Mouse (Mus musculus): ENCODE measurements around the gene Wdr70.

Wdr70 gene

DNA sequence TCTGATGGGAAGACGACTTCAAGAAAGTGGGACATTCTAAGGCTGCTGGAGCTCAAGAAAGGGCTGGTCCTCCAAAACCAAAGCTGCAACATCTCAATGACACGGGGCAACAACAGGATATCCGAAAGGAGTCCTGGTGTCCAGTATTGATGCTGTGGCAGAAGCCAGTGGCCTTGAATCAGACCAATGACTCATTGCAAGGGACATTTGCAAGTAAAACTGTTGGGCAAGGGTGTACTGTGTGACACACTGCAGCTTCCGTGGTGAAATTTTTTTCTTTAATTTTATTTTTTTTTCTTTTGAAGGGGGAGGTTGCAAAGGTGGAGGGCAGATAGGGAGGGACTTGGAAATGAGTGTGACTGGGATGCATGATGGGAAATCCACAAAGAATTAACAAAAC, 256.6 kb downstream of the Wdr70 start:
- no peak for DNase-seq

DNA sequence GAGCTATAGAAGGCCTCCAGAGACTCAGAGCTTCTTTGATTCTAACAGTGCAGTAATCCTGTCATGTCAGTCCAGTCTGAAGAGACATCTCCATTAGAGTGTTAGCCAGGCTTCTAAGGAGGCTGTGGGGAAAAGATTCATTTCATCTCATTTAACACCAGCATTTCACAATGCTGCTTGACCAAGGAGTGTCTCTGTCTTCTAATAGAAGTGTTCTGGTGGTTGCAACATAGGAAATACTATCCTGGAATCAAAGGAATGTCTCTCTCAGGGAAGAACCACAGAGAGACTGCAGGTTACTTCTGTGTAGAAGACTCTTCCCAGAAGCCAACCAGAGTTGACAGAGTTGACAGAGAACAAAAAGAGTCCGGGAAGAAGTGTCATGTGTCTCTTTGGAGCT, 257.3 kb downstream of the Wdr70 start:
- no peak for DNase-seq

GRCm38 (mm10) chr15:7838921-7839309, 260.1 kb downstream of the Wdr70 start:
- DNase-seq = no peak

GRCm38 (mm10) chr15:7838060-7838920, 260.7 kb downstream of the Wdr70 start:
- DNase-seq = no peak

DNA sequence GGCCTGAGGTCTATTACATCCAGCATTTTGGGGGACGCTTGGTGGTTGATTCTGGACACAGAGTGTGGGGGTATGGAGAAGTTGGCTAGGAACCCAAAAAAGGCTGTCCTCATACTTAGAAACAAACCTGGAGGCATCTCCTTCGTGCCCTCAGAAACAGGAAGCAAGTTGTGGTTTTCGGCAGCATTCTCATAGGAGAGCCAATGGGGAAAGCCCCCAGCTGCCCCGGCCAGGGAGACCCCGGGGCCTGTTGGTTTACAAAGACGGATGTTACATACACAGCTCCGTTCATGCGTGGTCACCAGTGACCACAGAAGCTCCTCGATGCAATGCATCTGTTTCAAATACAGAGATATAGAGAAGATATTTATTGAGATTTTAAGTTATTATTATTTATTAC, 263.6 kb downstream of the Wdr70 start:
- DNase-seq = no peak

GRCm38 (mm10) chr15:7825530-7825929, 273.5 kb downstream of the Wdr70 start:
- DNase-seq = no peak

- DNase-seq = no peak
Measured at GRCm38 (mm10) chr15:7823886-7824285, 275.1 kb downstream of the Wdr70 start.
